Mouse (Mus musculus) G1E (cell line): Measurements from ENCODE around the gene Coch. TPM values are rescaled to one million over a fixed set of nuclear protein-coding genes. Genes with fewer than 3 reads are reported as not detected.
"Not testable (repeated sequence)": the region's sequence is repeated elsewhere in the genome, so short reads cannot be mapped to it uniquely, and the experiment has no call there.

ENCODE experiments used
- ATAC-seq: 2 replicates; pipeline ENCODE4 v1.8.0; 2016; ENCODE audit warnings: mild to moderate bottlenecking; ENCODE audit not compliant: insufficient number of reproducible peaks, poor library complexity, low FRiP score, severe bottlenecking; ENCODE audit errors: extremely low read depth
- DNase-seq: peaks from one replicate; pipeline ENCODE4 v3.0.0; 2012; ENCODE audit warnings: low spot score
- H3K27me3 ChIP-seq: 2 replicates; pipeline ENCODE4 v1.6.1; 2012; ENCODE audit warnings: mild to moderate bottlenecking, low read length, inconsistent platforms; ENCODE audit not compliant: insufficient read depth
- H3K36me3 ChIP-seq: replicated peaks from 2 replicates; pipeline ENCODE3; 2012; ENCODE audit warnings: mild to moderate bottlenecking, inconsistent platforms
- H3K4me1 ChIP-seq: 2 replicates; pipeline ENCODE4 v1.6.1; 2012; ENCODE audit warnings: low read depth, low read length, inconsistent platforms, mixed read lengths; ENCODE audit not compliant: insufficient read depth
- H3K4me3 ChIP-seq: 2 replicates; pipeline ENCODE4 v1.5.1; 2012; ENCODE audit warnings: low read depth, mild to moderate bottlenecking, inconsistent platforms, low read length, moderate library complexity, mixed read lengths
- H3K9me3 ChIP-seq: replicated peaks from 2 replicates; pipeline ENCODE4 v1.6.1; 2012; ENCODE audit warnings: inconsistent platforms
- CTCF ChIP-seq: IDR thresholded peaks from 2 replicates; pipeline ENCODE4 v1.5.1; 2012; ENCODE audit warnings: low read depth, low read length, inconsistent platforms, mixed read lengths
- GATA1 ChIP-seq: IDR thresholded peaks from 2 replicates; pipeline ENCODE4 v1.6.1; 2012; ENCODE audit warnings: borderline replicate concordance, low read length, inconsistent platforms, mixed read lengths
- GATA2 ChIP-seq: IDR thresholded peaks from 2 replicates; pipeline ENCODE4 v1.6.1; 2012; ENCODE audit warnings: low read depth, low read length, inconsistent platforms, borderline replicate concordance
- POLR2AphosphoS5 ChIP-seq: IDR thresholded peaks from 2 replicates; pipeline ENCODE4 v1.6.1; 2012; ENCODE audit warnings: low read depth, low read length, inconsistent platforms; ENCODE audit not compliant: insufficient replicate concordance
- TAL1 ChIP-seq: conservative IDR thresholded peaks from 2 replicates; pipeline ENCODE4 v1.6.1; 2012; ENCODE audit warnings: low read depth, low read length, inconsistent platforms, mixed read lengths
- polyA plus RNA-seq: library from polyadenylated mRNA; stranded (reverse); fragments of >175 nt; gene quantifications from 2 replicates; pipeline ENCODE4 v1.2.3, GENCODE M21; 2012
- total RNA-seq, 2 experiments: library from RNA; stranded (forward) in 1 of 2; stranded (reverse) in 1 of 2; fragments of 200-1000 nt in 1 of 2; fragments of >200 nt in 1 of 2; fragmentation: Nextera tagmentation in 1 of 2; gene quantifications; 2 replicates each; pipeline ENCODE4 v1.2.3; 2014 to 2017

The Coch gene
- total and polyA plus RNA-seq, 3 experiments: not detected

- no peaks in the 10 kb centered on the region for H3K9me3 ChIP-seq
- no peak for ATAC-seq
- no peaks in the 10 kb centered on the region for H3K27me3 ChIP-seq
- peaks cover 31% of the 10 kb centered on the region for H3K36me3 ChIP-seq
- H3K4me1 ChIP-seq: peaks cover 29% of the 10 kb centered on the region
- H3K4me3 ChIP-seq: no peak overlapping the region
- no peak for TF ChIP-seq GATA2
- no peak for TF ChIP-seq CTCF
- no peak for TF ChIP-seq POLR2AphosphoS5
- no peak for TF ChIP-seq TAL1
- no peak for TF ChIP-seq GATA1
- DNase-seq: no peak
Observed at GRCm38 (mm10) chr12:51633481-51633880, 40.3 kb downstream of the Coch start.

GRCm38 (mm10) chr12:51636260-51636659, 43.1 kb downstream of the Coch start:
- no peaks in the 10 kb centered on the region for H3K27me3 ChIP-seq

DNA sequence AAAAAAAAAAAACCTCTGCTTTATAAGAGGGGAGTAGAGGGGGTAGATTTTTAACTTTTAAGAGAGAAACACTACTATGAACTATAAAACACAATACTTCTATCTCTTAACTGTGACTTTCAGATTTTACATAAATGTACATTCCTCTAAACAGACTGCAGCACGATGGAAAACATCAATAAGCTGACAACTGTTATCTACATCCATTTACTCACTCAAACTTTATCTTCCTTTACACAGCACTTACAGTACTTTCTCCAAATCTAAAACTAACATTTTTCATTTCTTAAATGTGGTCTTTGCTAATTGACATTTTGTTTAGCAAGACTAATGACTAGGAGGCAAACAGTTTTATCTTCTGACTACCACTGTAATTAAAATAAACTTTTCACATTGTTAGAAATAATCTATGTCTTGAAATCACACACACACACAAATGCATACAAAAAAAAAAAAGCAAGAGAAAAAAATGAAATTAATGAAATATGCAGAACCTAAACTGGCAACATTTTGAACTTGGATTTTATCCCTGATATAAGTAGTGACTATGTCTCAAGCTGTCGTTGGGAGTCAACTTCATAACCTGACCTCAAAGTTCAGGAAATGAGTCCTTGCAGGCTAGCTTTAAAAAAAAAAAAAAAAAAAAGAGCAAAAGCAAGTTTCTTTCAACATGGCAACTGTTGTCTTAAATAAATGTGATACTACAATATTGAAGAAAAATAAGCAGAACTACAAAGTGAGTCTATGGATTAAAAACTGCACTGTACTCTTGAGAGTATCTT, 43.7 kb downstream of the Coch start:
- DNase-seq (no peak), ATAC-seq (peak; percentile 48)
- H3K9me3 ChIP-seq: no peaks in the 10 kb centered on the region
- H3K27me3 ChIP-seq: no peaks in the 10 kb centered on the region
- peaks cover 28% of the 10 kb centered on the region for H3K4me1 ChIP-seq
- H3K36me3 ChIP-seq: peaks cover 43% of the 10 kb centered on the region
- no peak for TF ChIP-seq GATA2
- TF ChIP-seq POLR2AphosphoS5: no peak
- no peak for TF ChIP-seq GATA1
- no peak for TF ChIP-seq TAL1
- H3K4me3 ChIP-seq: no peak overlapping the region

More at GRCm38 (mm10) chr12:51636260-51636659, 43.1 kb downstream of the Coch start:
- no peak for TF ChIP-seq GATA1
- TF ChIP-seq TAL1: no peak
- TF ChIP-seq GATA2: no peak
- TF ChIP-seq POLR2AphosphoS5: no peak
- TF ChIP-seq CTCF: no peak
- no peaks in the 10 kb centered on the region for H3K9me3 ChIP-seq
- peaks cover 23% of the 10 kb centered on the region for H3K4me1 ChIP-seq
- no peak for ATAC-seq
- no peak overlapping the region for H3K4me3 ChIP-seq
- no peak for DNase-seq
- peaks cover 43% of the 10 kb centered on the region for H3K36me3 ChIP-seq

GRCm38 (mm10) chr12:51641871-51642270, 48.7 kb downstream of the Coch start:
- H3K36me3 ChIP-seq: peaks cover 48% of the 10 kb centered on the region
- H3K27me3 ChIP-seq: no peaks in the 10 kb centered on the region
- no peaks in the 10 kb centered on the region for H3K9me3 ChIP-seq
- peak; percentile 80 for ATAC-seq
- H3K4me1 ChIP-seq: peaks cover 31% of the 10 kb centered on the region
- no peak overlapping the region for H3K4me3 ChIP-seq
- TF ChIP-seq GATA2: no peak
- no peak for TF ChIP-seq GATA1
- TF ChIP-seq POLR2AphosphoS5: no peak
- TF ChIP-seq TAL1: no peak
- no peak for TF ChIP-seq CTCF
- no peak for DNase-seq

DNA sequence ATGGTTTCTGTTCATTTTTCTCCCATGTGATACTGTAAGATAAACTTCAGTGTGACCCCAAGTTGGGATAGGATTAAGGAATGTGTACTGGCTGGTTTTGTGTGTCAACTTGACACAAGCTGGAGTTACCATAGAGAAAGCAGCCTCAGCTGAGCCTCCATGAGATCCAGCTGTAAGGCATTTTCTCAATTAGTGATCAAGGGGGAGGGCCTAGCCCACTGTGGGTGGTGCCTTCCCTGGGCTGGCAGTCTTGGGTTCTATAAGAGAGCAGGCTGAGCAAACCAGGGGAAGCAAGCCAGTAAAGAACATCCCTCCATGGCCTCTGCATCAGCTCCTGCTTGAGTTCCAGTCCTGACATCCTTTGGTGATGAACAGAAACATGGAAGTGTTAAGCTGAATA, 56.3 kb downstream of the Coch start:
- not testable (repeated sequence) for H3K4me3 ChIP-seq, H3K27me3 ChIP-seq, H3K4me1 ChIP-seq, ATAC-seq, DNase-seq, H3K9me3 ChIP-seq
- peaks cover 58% of the 10 kb centered on the region for H3K36me3 ChIP-seq

Other genes with a start within 250 kb of the Coch start
- 109 and 114 TPM in 2 replicates for gene G2e3, start 245.3 kb upstream of the Coch start, total RNA-seq (2014; fragmentation: Nextera tagmentation)
- gene G2e3, start 245.3 kb upstream of the Coch start, total RNA-seq (2017): 48.1 and 50.5 TPM in 2 replicates
- gene G2e3, start 245.3 kb upstream of the Coch start, polyA plus RNA-seq: 4.1 and 6.3 TPM in 2 replicates
- 115 and 120 TPM in 2 replicates for gene Scfd1, start 215.8 kb upstream of the Coch start, total RNA-seq (2014; fragmentation: Nextera tagmentation)
- 130 and 136 TPM in 2 replicates for gene Scfd1, start 215.8 kb upstream of the Coch start, total RNA-seq (2017)
- gene Scfd1, start 215.8 kb upstream of the Coch start, polyA plus RNA-seq: 1.9 and 2.7 TPM in 2 replicates
- 16.2 and 28.5 TPM in 2 replicates for gene Ap4s1, start 97.7 kb downstream of the Coch start, total RNA-seq (2014; fragmentation: Nextera tagmentation)
- gene Ap4s1, start 97.7 kb downstream of the Coch start, total RNA-seq (2017): 17.1 and 21.8 TPM in 2 replicates
- gene Ap4s1, start 97.7 kb downstream of the Coch start, polyA plus RNA-seq: 7.2 TPM in 2 replicates
- 93.1 and 94.9 TPM in 2 replicates for gene Strn3, start 98.6 kb downstream of the Coch start, total RNA-seq (2014; fragmentation: Nextera tagmentation)
- gene Strn3, start 98.6 kb downstream of the Coch start, total RNA-seq (2017): 98.3 and 102 TPM in 2 replicates
- 20.0 and 25.0 TPM in 2 replicates for gene Strn3, start 98.6 kb downstream of the Coch start, polyA plus RNA-seq
- gene Hectd1, start 236.2 kb downstream of the Coch start, total RNA-seq (2014; fragmentation: Nextera tagmentation): 249 and 255 TPM in 2 replicates
- 238 and 273 TPM in 2 replicates for gene Hectd1, start 236.2 kb downstream of the Coch start, total RNA-seq (2017)
- gene Hectd1, start 236.2 kb downstream of the Coch start, polyA plus RNA-seq: 25.4 and 35.0 TPM in 2 replicates